10 mouse cellular contexts compared by ENCODE assay signal in genomic region chr7:25703793-25704494, GRCm38 (mm10). TPM values are rescaled to one million over a fixed set of nuclear protein-coding genes. Genes with fewer than 3 reads are reported as not detected.
DNase-seq lines count a peak whose midpoint lies in the region; ATAC-seq lines count a peak whose summit lies in the region.
"Had no signal": no experiment of that assay in that cellular context is flagged by ENCODE, and none has a peak within 500 bp of the region (broad histone marks: within the 10 kb centered on the region; RNA-seq: fewer than 3 reads in every experiment).

No protein-coding gene starts in this region.

- H3K4me3 ChIP-seq in kidney, embryonic 15.5 days (replicated peaks), result no peak overlapping the region
- H3K4me3 ChIP-seq in embryonic facial prominence, embryonic 12.5 days, result no peak overlapping the region
- H3K4me3 ChIP-seq in heart, embryonic 16.5 days (ENCODE audit: low read length), result no peak overlapping the region
- no peak overlapping the region for H3K4me3 ChIP-seq in midbrain, embryonic 11.5 days (ENCODE audit: low read depth, low read length)
- H3K4me3 ChIP-seq: embryonic facial prominence, embryonic 15.5 days had no signal

- 31% methylated on average over 10 of the region's 10 CpGs for WGBS in kidney, embryonic 15.5 days
- whole genome bisulfite sequencing in embryonic facial prominence, embryonic 12.5 days, result 23% methylated on average over 10 of the region's 10 CpGs
- WGBS in heart, embryonic 16.5 days, result 30% methylated on average over 10 of the region's 10 CpGs
- WGBS in midbrain, embryonic 11.5 days, result 14% methylated on average over 10 of the region's 10 CpGs

- H3K27me3 ChIP-seq in kidney, embryonic 15.5 days, result peaks cover 13% of the 10 kb centered on the region
- H3K27me3 ChIP-seq in embryonic facial prominence, embryonic 12.5 days, result peaks cover 18% of the 10 kb centered on the region
- no peaks in the 10 kb centered on the region for H3K27me3 ChIP-seq in heart, embryonic 16.5 days (ENCODE audit: control insufficient read depth, insufficient read depth, low read length)
- H3K27me3 ChIP-seq in midbrain, embryonic 11.5 days (ENCODE audit: control insufficient read depth, insufficient read depth, low read length), result 0 out of 2 replicates have a peak, but pooled peaks cover 2% of the 10 kb centered on the region

- no peak overlapping the region for H3K9ac ChIP-seq in kidney, embryonic 15.5 days
- H3K9ac ChIP-seq in embryonic facial prominence, embryonic 12.5 days, result no peak overlapping the region
- H3K9ac ChIP-seq in heart, embryonic 16.5 days (ENCODE audit: low read length), result 0 out of 2 replicates have a peak overlapping the region, but pooled peaks have one; percentile 6
- no peak overlapping the region for H3K9ac ChIP-seq in midbrain, embryonic 11.5 days (ENCODE audit: low read length)
- H3K9ac ChIP-seq: embryonic facial prominence, embryonic 15.5 days had no signal

- peaks cover 2% of the 10 kb centered on the region; the same call in 1 of the 2 replicates for H3K9me3 ChIP-seq in kidney, embryonic 15.5 days (replicated peaks)
- H3K9me3 ChIP-seq in embryonic facial prominence, embryonic 12.5 days, result 0 out of 2 replicates have a peak, but pooled peaks cover 3% of the 10 kb centered on the region
- peaks cover 5% of the 10 kb centered on the region for H3K9me3 ChIP-seq in heart, embryonic 16.5 days (replicated peaks; ENCODE audit: control insufficient read depth, low read length)
- peaks cover 6% of the 10 kb centered on the region; the same call in 1 of the 2 replicates for H3K9me3 ChIP-seq in midbrain, embryonic 11.5 days (ENCODE audit: control insufficient read depth, low read length)
- H3K9me3 ChIP-seq: embryonic facial prominence, embryonic 15.5 days had no signal

- ATAC-seq in kidney, embryonic 15.5 days (replicated peaks; ENCODE audit: low FRiP score), result no peak; the same call in 1 of the 2 replicates
- ATAC-seq in embryonic facial prominence, embryonic 12.5 days (ENCODE audit: insufficient number of reproducible peaks, insufficient read depth, low FRiP score, low TSS enrichment), result peak; percentile 44; the same call in 1 of the 2 replicates
- ATAC-seq in heart, embryonic 16.5 days (replicated peaks; ENCODE audit: extremely low read depth, insufficient read depth, low FRiP score), result 0 out of 2 replicates have a peak, but pooled peaks have one; percentile 14
- ATAC-seq in midbrain, embryonic 11.5 days (ENCODE audit: low FRiP score), result 0 out of 2 replicates have a peak, but pooled peaks have one; percentile 23
- ATAC-seq: lung, postnatal 0 days had no signal

- no peak for DNase-seq in kidney, adult 8-10 months
- no peak for DNase-seq in midbrain, embryonic 11.5 days (ENCODE audit: low spot score, missing footprints)
- DNase-seq in Muller cell, postnatal 12 days (ENCODE audit: inconsistent ontology term), result no peak
- no peak for DNase-seq in urinary bladder, adult 18-20 months (ENCODE audit: low spot score in 2 of 2)
- DNase-seq in ovary, postnatal 36 days (ENCODE audit: low spot score), result no peak

- peaks cover 51% of the 10 kb centered on the region for H3K4me1 ChIP-seq in kidney, embryonic 15.5 days
- peaks cover 19% of the 10 kb centered on the region for H3K4me1 ChIP-seq in embryonic facial prominence, embryonic 12.5 days
- peaks cover 33% of the 10 kb centered on the region for H3K4me1 ChIP-seq in heart, embryonic 16.5 days (ENCODE audit: control insufficient read depth, insufficient read depth, low read length)
- H3K4me1 ChIP-seq in midbrain, embryonic 11.5 days (ENCODE audit: control insufficient read depth, insufficient read depth, low read length), result peaks cover 6% of the 10 kb centered on the region; the same call in 1 of the 2 replicates

- no peak overlapping the region for H3K27ac ChIP-seq in kidney, embryonic 15.5 days
- no peak overlapping the region for H3K27ac ChIP-seq in embryonic facial prominence, embryonic 12.5 days
- H3K27ac ChIP-seq in heart, embryonic 16.5 days (ENCODE audit: low read length), result peak overlapping the region; percentile 9; the same call in 1 of the 2 replicates
- no peak overlapping the region for H3K27ac ChIP-seq in midbrain, embryonic 11.5 days (ENCODE audit: low read depth, low read length)
- H3K27ac ChIP-seq: embryonic facial prominence, embryonic 15.5 days had no signal

- H3K4me2 ChIP-seq in kidney, embryonic 15.5 days, result peak overlapping the region; percentile 58; the same call in 1 of the 2 replicates
- H3K4me2 ChIP-seq in embryonic facial prominence, embryonic 12.5 days (replicated peaks), result peak overlapping the region; percentile 55
- H3K4me2 ChIP-seq in heart, embryonic 16.5 days (ENCODE audit: low read depth, low read length), result peak overlapping the region; percentile 61; the same call in 1 of the 2 replicates
- H3K4me2 ChIP-seq in midbrain, embryonic 11.5 days, result no peak overlapping the region

- peaks cover 17% of the 10 kb centered on the region for H3K36me3 ChIP-seq in kidney, embryonic 15.5 days
- no peaks in the 10 kb centered on the region for H3K36me3 ChIP-seq in embryonic facial prominence, embryonic 12.5 days
- H3K36me3 ChIP-seq in heart, embryonic 16.5 days (ENCODE audit: control insufficient read depth, insufficient read depth), result peaks cover 18% of the 10 kb centered on the region
- no peaks in the 10 kb centered on the region for H3K36me3 ChIP-seq in midbrain, embryonic 11.5 days (ENCODE audit: control insufficient read depth, insufficient read depth, low read length)

RNA-seq across cellular contexts. Expression of gene Ccdc97, which starts 14.9 kb away (rescaled TPM):
- 22.2 and 26.2 TPM in 2 replicates for polyA plus RNA-seq in kidney, embryonic 15.5 days (2015; fragmentation: Nextera tagmentation; extraction: Ambion mirVana)
- 23.7 and 24.6 TPM in 2 replicates for polyA plus RNA-seq in embryonic facial prominence, embryonic 12.5 days (2016; fragmentation: Nextera tagmentation; extraction: Ambion mirVana)
- 19.9 and 23.0 TPM in 2 replicates for polyA plus RNA-seq in heart, embryonic 16.5 days (2015; fragmentation: Nextera tagmentation; extraction: Ambion mirVana)
- 26.8 and 32.1 TPM in 2 replicates for polyA plus RNA-seq in midbrain, embryonic 11.5 days (2014; fragmentation: Nextera tagmentation; extraction: Ambion mirVana)

RNA-seq across cellular contexts. Expression of gene Tgfb1, which starts 17.1 kb away (rescaled TPM):
- polyA plus RNA-seq in kidney, embryonic 15.5 days (2015; fragmentation: Nextera tagmentation; extraction: Ambion mirVana), result 3.0 and 3.1 TPM in 2 replicates
- 2.5 and 3.6 TPM in 2 replicates for polyA plus RNA-seq in embryonic facial prominence, embryonic 12.5 days (2016; fragmentation: Nextera tagmentation; extraction: Ambion mirVana)
- 3.6 and 3.8 TPM in 2 replicates for polyA plus RNA-seq in heart, embryonic 16.5 days (2015; fragmentation: Nextera tagmentation; extraction: Ambion mirVana)
- 0.78 and 1.4 TPM in 2 replicates for polyA plus RNA-seq in midbrain, embryonic 11.5 days (2014; fragmentation: Nextera tagmentation; extraction: Ambion mirVana)

RNA-seq across cellular contexts. Expression of gene B9d2, which starts 23.4 kb away (rescaled TPM):
- 28.4 and 32.3 TPM in 2 replicates for polyA plus RNA-seq in kidney, embryonic 15.5 days (2015; fragmentation: Nextera tagmentation; extraction: Ambion mirVana)
- 27.8 and 28.7 TPM in 2 replicates for polyA plus RNA-seq in embryonic facial prominence, embryonic 12.5 days (2016; fragmentation: Nextera tagmentation; extraction: Ambion mirVana)
- 30.3 and 32.0 TPM in 2 replicates for polyA plus RNA-seq in heart, embryonic 16.5 days (2015; fragmentation: Nextera tagmentation; extraction: Ambion mirVana)
- polyA plus RNA-seq in midbrain, embryonic 11.5 days (2014; fragmentation: Nextera tagmentation; extraction: Ambion mirVana), result 30.7 and 31.1 TPM in 2 replicates

RNA-seq across cellular contexts. Expression of gene Tmem91, which starts 29.0 kb away (rescaled TPM):
- 2.4 and 2.8 TPM in 2 replicates for polyA plus RNA-seq in kidney, embryonic 15.5 days (2015; fragmentation: Nextera tagmentation; extraction: Ambion mirVana)
- polyA plus RNA-seq in embryonic facial prominence, embryonic 12.5 days (2016; fragmentation: Nextera tagmentation; extraction: Ambion mirVana), result 3.7 and 3.8 TPM in 2 replicates
- 2.1 and 2.2 TPM in 2 replicates for polyA plus RNA-seq in heart, embryonic 16.5 days (2015; fragmentation: Nextera tagmentation; extraction: Ambion mirVana)
- 0.99 and 1.6 TPM in 2 replicates for polyA plus RNA-seq in midbrain, embryonic 11.5 days (2014; fragmentation: Nextera tagmentation; extraction: Ambion mirVana)

RNA-seq across cellular contexts. Expression of gene Exosc5, which starts 45.0 kb away (rescaled TPM):
- 81.2 and 87.5 TPM in 2 replicates for polyA plus RNA-seq in kidney, embryonic 15.5 days (2015; fragmentation: Nextera tagmentation; extraction: Ambion mirVana)
- 75.6 and 80.6 TPM in 2 replicates for polyA plus RNA-seq in embryonic facial prominence, embryonic 12.5 days (2016; fragmentation: Nextera tagmentation; extraction: Ambion mirVana)
- 42.5 and 44.6 TPM in 2 replicates for polyA plus RNA-seq in heart, embryonic 16.5 days (2015; fragmentation: Nextera tagmentation; extraction: Ambion mirVana)
- 40.2 and 46.4 TPM in 2 replicates for polyA plus RNA-seq in midbrain, embryonic 11.5 days (2014; fragmentation: Nextera tagmentation; extraction: Ambion mirVana)
